Mouse (Mus musculus) liver, postnatal 0 days (tissue): ENCODE measurements around the gene Vamp8. TPM values are rescaled to one million over a fixed set of nuclear protein-coding genes. Genes with fewer than 3 reads are reported as not detected.

Source experiments
- ATAC-seq: fragments of 200-750 bp; cut with Nextera tagmentation; 2 replicates; pipeline ENCODE4 v1.8.0; 2017; ENCODE audit warnings: mild to moderate bottlenecking, moderate library complexity
- DNase-seq: peaks from one replicate; pipeline ENCODE4 v3.0.0-alpha.2; 2016
- H3K27ac ChIP-seq: fragments of 300-500 bp; sonication (generic); 2 replicates; pipeline ENCODE4 v1.5.1; 2014; ENCODE audit warnings: antibody characterized with exemption, moderate library complexity, mild to moderate bottlenecking, low read depth
- H3K27me3 ChIP-seq: fragments of 300-500 bp; sonication (generic); 2 replicates; pipeline ENCODE4 v1.6.1; 2014; ENCODE audit warnings: low read length, control low read depth, mixed read lengths; ENCODE audit not compliant: insufficient read depth
- H3K36me3 ChIP-seq: fragments of 300-500 bp; sonication (generic); replicated peaks from 2 replicates; pipeline ENCODE4 v1.6.1; 2014; ENCODE audit warnings: mild to moderate bottlenecking, control low read depth, low read length, moderate library complexity, mixed read lengths; ENCODE audit not compliant: insufficient read depth
- H3K4me1 ChIP-seq: fragments of 300-500 bp; sonication (generic); 2 replicates; pipeline ENCODE4 v1.6.1; 2014; ENCODE audit warnings: antibody characterized with exemption, mild to moderate bottlenecking, control low read depth; ENCODE audit not compliant: insufficient read depth
- H3K4me2 ChIP-seq: fragments of 300-500 bp; sonication (generic); 2 replicates; pipeline ENCODE4 v1.6.1; 2014; ENCODE audit warnings: low read depth, mild to moderate bottlenecking, low read length, moderate library complexity, mixed read lengths
- H3K4me3 ChIP-seq: fragments of 300-500 bp; sonication (generic); 2 replicates; pipeline ENCODE4 v1.5.1; 2014; ENCODE audit warnings: low read depth, low read length
- H3K9ac ChIP-seq: fragments of 300-500 bp; sonication (generic); replicated peaks from 2 replicates; pipeline ENCODE4 v1.6.1; 2014; ENCODE audit warnings: mild to moderate bottlenecking, moderate library complexity
- H3K9me3 ChIP-seq: fragments of 300-500 bp; sonication (generic); 2 replicates; pipeline ENCODE4 v1.6.1; 2016; ENCODE audit warnings: mild to moderate bottlenecking, control low read depth, low read length, mixed read lengths
- CTCF ChIP-seq: sonication (generic); IDR thresholded peaks from 2 replicates; pipeline ENCODE4 v1.5.1; 2016; ENCODE audit warnings: antibody characterized with exemption, low read depth
- EP300 ChIP-seq: IDR thresholded peaks from 2 replicates; pipeline ENCODE4 v1.6.1; 2016; ENCODE audit warnings: antibody characterized with exemption, low read depth, mild to moderate bottlenecking
- WGBS: fragments of 180-500 bp; shearing (Covaris S2); extraction: QIAGEN DNeasy Blood & Tissue Kit; methylation state at CpG from one replicate; pipeline ENCODE4 v1.1.7; 2014; ENCODE audit not compliant: insufficient replicate concordance; 5-methylcytosine and 5-hydroxymethylcytosine counted together
- polyA plus RNA-seq: library from polyadenylated mRNA; unstranded; fragments of >200 nt; fragmentation: Nextera tagmentation; extraction: Ambion mirVana; gene quantifications from 2 replicates; pipeline ENCODE4 v1.2.1, GENCODE M21; 2015

The Vamp8 gene
- polyA plus RNA-seq, 1 experiment from 2014 or later, result 263 TPM

GRCm38 (mm10) chr6:72358086-72358764 is 32.3 kb downstream of the Vamp8 start:
- H3K36me3 ChIP-seq, result peaks cover 41% of the 10 kb centered on the region
- WGBS, result 74% methylated on average over 10 of the region's 10 CpGs
- no peak overlapping the region for H3K9ac ChIP-seq
- DNase-seq (no peak), ATAC-seq (no peak)
- H3K4me3 ChIP-seq, result no peak overlapping the region
- H3K4me1 ChIP-seq, result peaks cover 51% of the 10 kb centered on the region
- no peaks in the 10 kb centered on the region for H3K9me3 ChIP-seq
- TF ChIP-seq EP300 (no peak), CTCF (no peak)
- peak overlapping the region; percentile 91 for H3K4me2 ChIP-seq
- H3K27ac ChIP-seq, result no peak overlapping the region
- peaks cover 7% of the 10 kb centered on the region for H3K27me3 ChIP-seq

GRCm38 (mm10) chr6:72357164-72358079 is 33.1 kb downstream of the Vamp8 start:
- Histone ChIP-seq H3K9ac (no peak overlapping the region), H3K36me3 (peaks cover 41% of the 10 kb centered on the region)
- DNase-seq, result no peak

DNA sequence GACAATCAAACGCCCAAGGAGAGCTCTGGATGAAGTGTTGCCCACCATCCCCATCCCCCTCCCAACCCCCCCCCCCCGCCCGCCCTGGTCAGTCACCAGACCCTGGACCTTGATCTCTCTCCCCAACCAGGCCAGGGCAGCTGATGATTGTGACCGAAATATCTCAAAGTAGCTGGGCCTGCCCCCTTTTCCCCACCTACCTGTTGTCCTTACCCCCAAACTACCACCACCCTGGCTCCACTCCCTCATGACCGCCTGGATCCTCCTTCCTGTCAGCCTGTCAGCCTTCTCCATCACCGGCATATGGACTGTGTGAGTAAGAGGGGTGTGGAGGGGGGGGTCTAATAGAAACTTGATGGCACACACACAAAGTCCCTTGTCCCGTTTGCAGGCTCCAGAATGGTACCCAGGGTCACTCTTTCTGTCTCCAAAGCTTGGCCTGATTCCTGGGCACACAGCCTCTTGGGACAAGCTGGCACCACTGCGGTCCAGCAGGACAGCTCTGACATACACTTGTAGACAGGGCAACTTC is 34.4 kb downstream of the Vamp8 start:
- peaks cover 54% of the 10 kb centered on the region for H3K4me1 ChIP-seq
- peak overlapping the region; percentile 61 for H3K9ac ChIP-seq
- H3K4me2 ChIP-seq, result peak overlapping the region; percentile 91
- H3K4me3 ChIP-seq, result peak overlapping the region; percentile 69
- WGBS, result 54% methylated on average over 6 of the region's 8 CpGs
- no peak for DNase-seq
- peak overlapping the region; percentile 68 for H3K27ac ChIP-seq
- peak; percentile 24 for ATAC-seq
- no peak for TF ChIP-seq CTCF
- TF ChIP-seq EP300, result no peak
- peaks cover 45% of the 10 kb centered on the region for H3K36me3 ChIP-seq
- H3K9me3 ChIP-seq, result no peaks in the 10 kb centered on the region
- peaks cover 7% of the 10 kb centered on the region for H3K27me3 ChIP-seq

More at GRCm38 (mm10) chr6:72357164-72358079, 33.1 kb downstream of the Vamp8 start:
- no peak overlapping the region for H3K27ac ChIP-seq
- H3K4me2 ChIP-seq, result peak overlapping the region; percentile 91
- TF ChIP-seq CTCF, result no peak
- peak; percentile 82 for TF ChIP-seq EP300
- WGBS, result 65% methylated on average over 5 of the region's 5 CpGs
- no peak overlapping the region for H3K4me3 ChIP-seq
- peaks cover 7% of the 10 kb centered on the region for H3K27me3 ChIP-seq
- H3K4me1 ChIP-seq, result peaks cover 51% of the 10 kb centered on the region
- no peaks in the 10 kb centered on the region for H3K9me3 ChIP-seq
- ATAC-seq, result no peak

DNA sequence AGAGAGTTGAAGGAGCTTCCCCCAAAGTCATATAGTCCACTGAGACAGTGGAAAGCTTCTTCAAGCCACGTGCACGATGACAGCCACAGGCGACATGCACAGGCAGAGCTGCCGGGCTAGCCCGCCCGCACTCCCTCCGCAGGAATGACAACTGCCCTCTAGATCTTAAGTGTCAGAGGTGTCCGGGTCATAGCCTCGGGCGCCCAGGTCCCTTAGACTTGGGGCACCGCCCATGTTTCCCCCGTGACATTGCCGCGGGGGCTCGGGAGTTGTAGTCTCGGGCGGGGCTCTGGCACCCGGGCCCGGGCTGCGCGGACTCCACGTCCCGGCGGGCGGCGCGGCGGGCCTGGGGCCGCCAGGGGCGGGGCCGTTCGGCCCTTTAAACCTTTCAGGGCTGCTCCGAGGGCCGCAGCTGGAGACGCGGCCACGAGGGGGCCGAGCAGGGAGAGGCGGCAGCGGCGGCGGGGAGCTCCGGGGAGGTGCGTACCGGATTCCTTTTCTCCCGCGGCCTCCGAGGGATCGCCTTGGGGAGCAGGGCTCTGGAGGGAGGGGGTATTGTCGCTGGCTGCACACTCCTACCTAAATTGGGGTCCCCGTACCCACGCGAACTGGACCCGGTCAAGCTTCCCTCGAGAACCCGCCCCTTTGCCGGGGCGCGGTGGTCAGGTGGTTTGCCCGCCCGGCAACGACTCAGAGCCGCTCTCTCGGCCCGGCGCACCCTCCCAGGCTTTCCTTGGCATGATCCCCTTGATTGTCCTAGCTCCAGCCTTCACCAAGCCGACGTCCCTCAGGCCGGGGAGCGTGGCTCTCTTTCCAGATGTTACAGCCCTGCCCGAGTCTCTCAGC is 35.2 kb downstream of the Vamp8 start, which contains the start of gene Tmem150a:
TSS of gene Tmem150a (plus strand) at position 382 of the 846 bp plus-strand sequence.
- peaks cover 7% of the 10 kb centered on the region for H3K27me3 ChIP-seq
- ATAC-seq (peak; percentile 88), DNase-seq (peak; percentile 85)
- under 1% methylated on average over 69 of the region's 71 CpGs for WGBS
- H3K4me1 ChIP-seq, result peaks cover 54% of the 10 kb centered on the region
- peak within 1 kb of the TSS; percentile 61 for H3K9ac ChIP-seq
- H3K27ac ChIP-seq, result peak within 1 kb of the TSS; percentile 68
- H3K4me3 ChIP-seq, result peak within 1 kb of the TSS; percentile 69
- H3K9me3 ChIP-seq, result no peaks in the 10 kb centered on the region
- H3K4me2 ChIP-seq, result peak within 1 kb of the TSS; percentile 91
- TF ChIP-seq CTCF (peak; percentile 46), EP300 (no peak)
- H3K36me3 ChIP-seq, result peaks cover 47% of the 10 kb centered on the region

- peaks cover 7% of the 10 kb centered on the region for H3K27me3 ChIP-seq
- 70% methylated on average over 1 of the region's 1 CpGs for WGBS
- H3K9ac ChIP-seq, result no peak overlapping the region
- ATAC-seq (no peak), DNase-seq (no peak)
- peaks cover 59% of the 10 kb centered on the region for H3K4me1 ChIP-seq
- peak overlapping the region; percentile 91; the same call in 1 of the 2 replicates for H3K4me2 ChIP-seq
- H3K4me3 ChIP-seq, result no peak overlapping the region
- TF ChIP-seq EP300, result no peak
- no peak for TF ChIP-seq CTCF
- peaks cover 40% of the 10 kb centered on the region for H3K36me3 ChIP-seq
- peak overlapping the region; percentile 68 for H3K27ac ChIP-seq
- no peaks in the 10 kb centered on the region for H3K9me3 ChIP-seq
Observed at GRCm38 (mm10) chr6:72354025-72354424, 36.5 kb downstream of the Vamp8 start.
